Mouse (Mus musculus) kidney, postnatal 0 days (tissue): ENCODE results near the gene Dnaaf3. TPM values are rescaled to one million over a fixed set of nuclear protein-coding genes. Genes with fewer than 3 reads are reported as not detected.

Experiments
- ATAC-seq: fragments of 200-750 bp; cut with Nextera tagmentation; replicated peaks from 2 replicates; pipeline ENCODE4 v1.8.0; 2017; ENCODE audit warnings: low read depth, moderate number of reproducible peaks, moderate TSS enrichment, moderate library complexity; ENCODE audit not compliant: low FRiP score
- DNase-seq: peaks from one replicate; pipeline ENCODE4 v3.0.0-alpha.2; 2016; ENCODE audit warnings: low spot score
- H3K27ac ChIP-seq: fragments of 300-500 bp; sonication (generic); 2 replicates; pipeline ENCODE4 v1.5.1; 2014; ENCODE audit warnings: mild to moderate bottlenecking
- H3K27me3 ChIP-seq: fragments of 300-500 bp; sonication (generic); 2 replicates; pipeline ENCODE4 v1.6.1; 2014; ENCODE audit warnings: low read length, mixed read lengths; ENCODE audit not compliant: insufficient read depth
- H3K36me3 ChIP-seq: fragments of 300-500 bp; sonication (generic); 2 replicates; pipeline ENCODE4 v1.6.1; 2014; ENCODE audit warnings: low read length, mixed read lengths; ENCODE audit not compliant: insufficient read depth
- H3K4me1 ChIP-seq: fragments of 300-500 bp; sonication (generic); replicated peaks from 2 replicates; pipeline ENCODE4 v1.6.1; 2014; ENCODE audit warnings: antibody characterized with exemption, low read length, mixed read lengths; ENCODE audit not compliant: insufficient read depth
- H3K4me2 ChIP-seq: fragments of 300-500 bp; sonication (generic); 2 replicates; pipeline ENCODE4 v1.6.1; 2014; ENCODE audit warnings: mild to moderate bottlenecking, low read length, moderate library complexity, mixed read lengths
- H3K4me3 ChIP-seq: fragments of 300-500 bp; sonication (generic); replicated peaks from 2 replicates; pipeline ENCODE4 v1.5.1; 2014; ENCODE audit warnings: low read depth, low read length
- H3K9ac ChIP-seq: fragments of 300-500 bp; sonication (generic); 2 replicates; pipeline ENCODE4 v1.6.1; 2014; ENCODE audit warnings: low read depth, low read length
- H3K9me3 ChIP-seq: fragments of 300-500 bp; sonication (generic); replicated peaks from 2 replicates; pipeline ENCODE4 v1.6.1; 2016; ENCODE audit warnings: low read length, inconsistent platforms, mixed read lengths
- CTCF ChIP-seq: IDR thresholded peaks from 2 replicates; pipeline ENCODE4 v1.5.1; 2016; ENCODE audit warnings: antibody characterized with exemption, low read depth, mild to moderate bottlenecking, moderate library complexity
- WGBS: fragments of 180-500 bp; shearing (Covaris S2); extraction: QIAGEN DNeasy Blood & Tissue Kit; methylation state at CpG from one replicate; pipeline ENCODE4 v1.1.7; 2014; 5-methylcytosine and 5-hydroxymethylcytosine counted together
- polyA plus RNA-seq: library from polyadenylated mRNA; unstranded; fragments of >200 nt; fragmentation: Nextera tagmentation; extraction: Ambion mirVana; gene quantifications from 2 replicates; pipeline ENCODE4 v1.2.1, GENCODE M21; 2015

Dnaaf3 gene
- polyA plus RNA-seq, 1 experiment from 2014 or later, result 2.0 TPM

DNA sequence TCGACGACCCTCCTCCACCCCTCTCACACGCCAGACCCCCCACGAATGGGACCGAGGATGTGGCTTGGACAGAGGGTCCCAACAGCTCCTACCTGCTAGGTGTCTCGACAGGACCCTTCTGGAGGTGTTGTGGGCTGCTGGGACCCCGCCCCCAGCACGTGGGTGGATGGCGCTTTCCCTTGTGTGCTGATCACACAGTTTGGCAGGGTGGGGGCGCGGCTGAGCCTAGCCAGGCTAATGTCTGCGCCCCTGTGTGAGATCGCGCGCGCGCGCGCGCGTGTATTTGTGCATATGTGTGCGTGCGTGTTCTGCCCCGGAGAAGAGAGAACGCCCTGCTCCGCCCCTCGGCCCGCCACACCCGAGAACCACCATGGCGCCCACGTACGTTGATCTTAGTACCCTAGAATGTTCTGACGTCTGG lies 15.0 kb upstream of the Dnaaf3 start, which contains the start of gene Syt5:
TSS of gene Syt5 (minus strand) at position 321 of the 421 bp plus-strand sequence.
- H3K4me3 ChIP-seq, result peak within 1 kb of the TSS; percentile 24
- H3K36me3 ChIP-seq, result no peaks in the 10 kb centered on the region
- no peaks in the 10 kb centered on the region for H3K27me3 ChIP-seq
- H3K9ac ChIP-seq, result no peak within 1 kb of the TSS
- ATAC-seq (peak; percentile 38; the same call in 1 of the 2 replicates), DNase-seq (no peak)
- H3K9me3 ChIP-seq, result no peaks in the 10 kb centered on the region
- 8% methylated on average over 33 of the region's 33 CpGs for WGBS
- TF ChIP-seq CTCF, result no peak
- H3K4me2 ChIP-seq, result peak within 1 kb of the TSS; percentile 71
- no peak within 1 kb of the TSS for H3K27ac ChIP-seq
- peaks cover 7% of the 10 kb centered on the region; the same call in 1 of the 2 replicates for H3K4me1 ChIP-seq

DNA sequence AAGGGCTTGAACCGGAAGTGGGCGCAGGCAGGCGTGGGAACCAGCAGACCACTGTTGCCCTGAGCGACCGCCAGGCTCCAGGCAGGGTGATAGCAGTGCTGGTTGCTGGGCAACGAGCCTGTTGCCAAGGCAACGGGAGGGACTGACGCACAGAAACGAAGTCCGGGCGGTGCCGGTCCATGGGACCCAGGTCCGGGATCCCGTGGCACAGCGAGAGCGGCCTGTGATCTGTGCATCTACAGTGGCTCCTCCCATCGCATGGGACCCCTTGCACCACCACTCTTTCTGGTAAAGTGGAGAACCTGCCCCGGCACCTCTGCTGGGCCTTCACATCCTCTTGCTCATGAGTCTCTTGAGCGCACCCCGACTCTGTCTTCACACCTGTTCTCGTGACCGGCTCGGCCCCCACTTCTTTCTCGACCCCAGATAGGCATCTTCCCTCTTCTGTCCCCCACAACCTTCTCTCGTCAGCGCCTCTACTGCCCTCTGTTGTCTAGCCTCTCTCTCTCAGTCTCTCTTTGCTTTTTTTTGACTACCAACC lies 14.4 kb upstream of the Dnaaf3 start:
- DNase-seq, result peak; percentile 41
- H3K9ac ChIP-seq, result no peak overlapping the region

GRCm38 (mm10) chr7:4546050-4546449 lies 13.8 kb upstream of the Dnaaf3 start:
- no peak for TF ChIP-seq CTCF
- H3K9ac ChIP-seq, result no peak overlapping the region
- H3K4me2 ChIP-seq, result 0 out of 2 replicates have a peak overlapping the region, but pooled peaks have one; percentile 71
- no peak overlapping the region for H3K27ac ChIP-seq
- DNase-seq (no peak), ATAC-seq (no peak)
- H3K36me3 ChIP-seq, result no peaks in the 10 kb centered on the region
- H3K27me3 ChIP-seq, result no peaks in the 10 kb centered on the region
- WGBS, result 77% methylated on average over 15 of the region's 15 CpGs
- no peak overlapping the region for H3K4me3 ChIP-seq
- no peaks in the 10 kb centered on the region for H3K9me3 ChIP-seq
- peaks cover 7% of the 10 kb centered on the region; the same call in 1 of the 2 replicates for H3K4me1 ChIP-seq

More for the DNA sequence above, 14.4 kb upstream of the Dnaaf3 start:
- Histone ChIP-seq H3K4me1 (peaks cover 7% of the 10 kb centered on the region; the same call in 1 of the 2 replicates), H3K27ac (no peak overlapping the region), H3K27me3 (no peaks in the 10 kb centered on the region), H3K9me3 (no peaks in the 10 kb centered on the region), H3K4me3 (peak overlapping the region; percentile 24), H3K4me2 (peak overlapping the region; percentile 71), H3K36me3 (no peaks in the 10 kb centered on the region)
- WGBS, result 1% methylated on average over 26 of the region's 26 CpGs
- ATAC-seq, result peak; percentile 87
- no peak; the same call in 1 of the 2 replicates for TF ChIP-seq CTCF

GRCm38 (mm10) chr7:4542013-4542412 lies 9.8 kb upstream of the Dnaaf3 start:
- peaks cover 3% of the 10 kb centered on the region; the same call in 1 of the 2 replicates for H3K4me1 ChIP-seq
- H3K27me3 ChIP-seq, result no peaks in the 10 kb centered on the region
- ATAC-seq (no peak), DNase-seq (no peak)
- WGBS, result 39% methylated on average over 17 of the region's 17 CpGs
- no peak overlapping the region for H3K9ac ChIP-seq
- H3K9me3 ChIP-seq, result no peaks in the 10 kb centered on the region
- no peak overlapping the region for H3K4me3 ChIP-seq
- H3K36me3 ChIP-seq, result no peaks in the 10 kb centered on the region
- no peak for TF ChIP-seq CTCF
- no peak overlapping the region for H3K27ac ChIP-seq
- no peak overlapping the region for H3K4me2 ChIP-seq

DNA sequence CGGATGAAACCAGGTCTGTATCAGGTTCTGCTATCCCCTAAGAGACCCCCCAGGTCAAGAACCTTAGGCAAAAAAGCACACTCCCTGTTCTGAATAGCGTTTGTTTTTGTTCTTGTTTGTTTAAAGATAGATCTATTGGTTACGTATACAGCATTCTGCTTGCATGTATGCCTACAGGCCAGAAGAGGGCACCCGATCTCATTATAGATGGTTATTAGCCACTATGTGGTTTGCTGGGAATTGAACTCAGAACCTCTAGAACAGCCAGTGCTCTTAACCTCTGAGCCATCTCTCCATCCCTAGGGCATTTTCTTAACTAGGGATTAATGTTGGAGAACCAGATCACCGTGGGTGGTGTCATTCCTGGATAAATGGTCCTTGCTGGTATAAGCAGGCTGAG lies 9.1 kb upstream of the Dnaaf3 start:
- Histone ChIP-seq H3K27ac (no peak overlapping the region), H3K4me2 (no peak overlapping the region), H3K36me3 (no peaks in the 10 kb centered on the region), H3K4me1 (no peaks in the 10 kb centered on the region), H3K27me3 (no peaks in the 10 kb centered on the region), H3K4me3 (no peak overlapping the region), H3K9me3 (no peaks in the 10 kb centered on the region), H3K9ac (no peak overlapping the region)
- DNase-seq (no peak), ATAC-seq (no peak)
- 57% methylated on average over 5 of the region's 5 CpGs for WGBS
- TF ChIP-seq CTCF, result peak; percentile 8; the same call in 1 of the 2 replicates

GRCm38 (mm10) chr7:4539019-4539418 lies 6.8 kb upstream of the Dnaaf3 start:
- 0 out of 2 replicates have a peak, but pooled peaks have one; percentile 29 for ATAC-seq

More at GRCm38 (mm10) chr7:4539019-4539418, 6.8 kb upstream of the Dnaaf3 start:
- TF ChIP-seq CTCF, result no peak
- H3K9me3 ChIP-seq, result no peaks in the 10 kb centered on the region
- no peak for DNase-seq
- no peak overlapping the region for H3K9ac ChIP-seq
- no peak overlapping the region for H3K27ac ChIP-seq
- H3K36me3 ChIP-seq, result no peaks in the 10 kb centered on the region
- H3K27me3 ChIP-seq, result no peaks in the 10 kb centered on the region
- H3K4me2 ChIP-seq, result no peak overlapping the region
- no peaks in the 10 kb centered on the region for H3K4me1 ChIP-seq
- 76% methylated on average over 2 of the region's 2 CpGs for WGBS
- H3K4me3 ChIP-seq, result no peak overlapping the region
